Mouse (Mus musculus) kidney, postnatal 0 days (tissue): ENCODE results near the gene Pigk. TPM values are rescaled to one million over a fixed set of nuclear protein-coding genes. Genes with fewer than 3 reads are reported as not detected.
A peak's percentile ranks its signal among the peaks of the same experiment; 100 is the strongest.

Source experiments
- ATAC-seq: fragments of 200-750 bp; cut with Nextera tagmentation; replicated peaks from 2 replicates; pipeline ENCODE4 v1.8.0; 2017; ENCODE audit warnings: low read depth, moderate number of reproducible peaks, moderate TSS enrichment, moderate library complexity; ENCODE audit not compliant: low FRiP score
- DNase-seq: peaks from one replicate; pipeline ENCODE4 v3.0.0-alpha.2; 2016; ENCODE audit warnings: low spot score
- H3K27ac ChIP-seq: fragments of 300-500 bp; sonication (generic); 2 replicates; pipeline ENCODE4 v1.5.1; 2014; ENCODE audit warnings: mild to moderate bottlenecking
- H3K27me3 ChIP-seq: fragments of 300-500 bp; sonication (generic); 2 replicates; pipeline ENCODE4 v1.6.1; 2014; ENCODE audit warnings: low read length, mixed read lengths; ENCODE audit not compliant: insufficient read depth
- H3K36me3 ChIP-seq: fragments of 300-500 bp; sonication (generic); 2 replicates; pipeline ENCODE4 v1.6.1; 2014; ENCODE audit warnings: low read length, mixed read lengths; ENCODE audit not compliant: insufficient read depth
- H3K4me1 ChIP-seq: fragments of 300-500 bp; sonication (generic); replicated peaks from 2 replicates; pipeline ENCODE4 v1.6.1; 2014; ENCODE audit warnings: antibody characterized with exemption, low read length, mixed read lengths; ENCODE audit not compliant: insufficient read depth
- H3K4me2 ChIP-seq: fragments of 300-500 bp; sonication (generic); 2 replicates; pipeline ENCODE4 v1.6.1; 2014; ENCODE audit warnings: mild to moderate bottlenecking, low read length, moderate library complexity, mixed read lengths
- H3K4me3 ChIP-seq: fragments of 300-500 bp; sonication (generic); replicated peaks from 2 replicates; pipeline ENCODE4 v1.5.1; 2014; ENCODE audit warnings: low read depth, low read length
- H3K9ac ChIP-seq: fragments of 300-500 bp; sonication (generic); 2 replicates; pipeline ENCODE4 v1.6.1; 2014; ENCODE audit warnings: low read depth, low read length
- H3K9me3 ChIP-seq: fragments of 300-500 bp; sonication (generic); replicated peaks from 2 replicates; pipeline ENCODE4 v1.6.1; 2016; ENCODE audit warnings: low read length, inconsistent platforms, mixed read lengths
- CTCF ChIP-seq: IDR thresholded peaks from 2 replicates; pipeline ENCODE4 v1.5.1; 2016; ENCODE audit warnings: antibody characterized with exemption, low read depth, mild to moderate bottlenecking, moderate library complexity
- WGBS: fragments of 180-500 bp; shearing (Covaris S2); extraction: QIAGEN DNeasy Blood & Tissue Kit; methylation state at CpG from one replicate; pipeline ENCODE4 v1.1.7; 2014; 5-methylcytosine and 5-hydroxymethylcytosine counted together
- polyA plus RNA-seq: library from polyadenylated mRNA; unstranded; fragments of >200 nt; fragmentation: Nextera tagmentation; extraction: Ambion mirVana; gene quantifications from 2 replicates; pipeline ENCODE4 v1.2.1, GENCODE M21; 2015

Pigk gene
- polyA plus RNA-seq, 1 experiment from 2014 or later: 48.5 TPM

GRCm38 (mm10) chr3:152821202-152821601 is 107.3 kb downstream of the Pigk start:
- TF ChIP-seq CTCF: no peak
- Histone ChIP-seq H3K9me3 (no peaks in the 10 kb centered on the region), H3K9ac (no peak overlapping the region), H3K27ac (no peak overlapping the region), H3K4me2 (no peak overlapping the region), H3K27me3 (no peaks in the 10 kb centered on the region), H3K36me3 (no peaks in the 10 kb centered on the region), H3K4me1 (no peaks in the 10 kb centered on the region), H3K4me3 (no peak overlapping the region)
- 48% methylated on average over 14 of the region's 14 CpGs for WGBS
- ATAC-seq (no peak), DNase-seq (peak; percentile 94)

GRCm38 (mm10) chr3:152831377-152831776 is 117.5 kb downstream of the Pigk start:
- Histone ChIP-seq H3K4me2 (no peak overlapping the region), H3K36me3 (no peaks in the 10 kb centered on the region), H3K4me3 (no peak overlapping the region), H3K27ac (no peak overlapping the region), H3K9ac (no peak overlapping the region), H3K27me3 (no peaks in the 10 kb centered on the region), H3K4me1 (no peaks in the 10 kb centered on the region), H3K9me3 (no peaks in the 10 kb centered on the region)
- WGBS: 58% methylated on average over 3 of the region's 3 CpGs
- TF ChIP-seq CTCF: no peak
- ATAC-seq (no peak), DNase-seq (peak; percentile 75)

GRCm38 (mm10) chr3:152831974-152832373 is 118.1 kb downstream of the Pigk start:
- H3K27me3 ChIP-seq: no peaks in the 10 kb centered on the region
- 60% methylated on average over 9 of the region's 9 CpGs for WGBS
- DNase-seq (no peak), ATAC-seq (no peak)
- no peaks in the 10 kb centered on the region for H3K4me1 ChIP-seq
- H3K4me2 ChIP-seq: no peak overlapping the region
- TF ChIP-seq CTCF: no peak
- H3K27ac ChIP-seq: no peak overlapping the region
- H3K9me3 ChIP-seq: no peaks in the 10 kb centered on the region
- no peak overlapping the region for H3K9ac ChIP-seq
- H3K36me3 ChIP-seq: no peaks in the 10 kb centered on the region
- H3K4me3 ChIP-seq: no peak overlapping the region

- Histone ChIP-seq H3K27ac (no peak overlapping the region), H3K4me1 (no peaks in the 10 kb centered on the region), H3K4me3 (no peak overlapping the region), H3K27me3 (no peaks in the 10 kb centered on the region), H3K9ac (no peak overlapping the region), H3K4me2 (no peak overlapping the region), H3K9me3 (no peaks in the 10 kb centered on the region), H3K36me3 (no peaks in the 10 kb centered on the region)
- no peak for DNase-seq
- TF ChIP-seq CTCF: no peak
- ATAC-seq: no peak
- 55% methylated on average over 4 of the region's 4 CpGs for WGBS
Measured at GRCm38 (mm10) chr3:152832436-152832835, 118.5 kb downstream of the Pigk start.

- no peak overlapping the region for H3K27ac ChIP-seq
- 0 out of 2 replicates have a peak, but pooled peaks cover 8% of the 10 kb centered on the region for H3K4me1 ChIP-seq
- no peak for DNase-seq
- no peak overlapping the region for H3K9ac ChIP-seq
- H3K9me3 ChIP-seq: no peaks in the 10 kb centered on the region
- no peak for TF ChIP-seq CTCF
- H3K4me3 ChIP-seq: no peak overlapping the region
- no peak for ATAC-seq
- no peak overlapping the region for H3K4me2 ChIP-seq
- no peaks in the 10 kb centered on the region for H3K36me3 ChIP-seq
- no peaks in the 10 kb centered on the region for H3K27me3 ChIP-seq
- 70% methylated on average over 2 of the region's 2 CpGs for WGBS
Measured at GRCm38 (mm10) chr3:152837407-152837806, 123.5 kb downstream of the Pigk start.

GRCm38 (mm10) chr3:152837938-152838337 is 124.0 kb downstream of the Pigk start:
- H3K36me3 ChIP-seq: no peaks in the 10 kb centered on the region
- H3K4me1 ChIP-seq: 0 out of 2 replicates have a peak, but pooled peaks cover 8% of the 10 kb centered on the region
- H3K9me3 ChIP-seq: no peaks in the 10 kb centered on the region
- no peak overlapping the region for H3K27ac ChIP-seq
- no peak overlapping the region for H3K4me3 ChIP-seq
- no peak overlapping the region for H3K4me2 ChIP-seq
- no peak for TF ChIP-seq CTCF
- no peak for ATAC-seq
- H3K9ac ChIP-seq: no peak overlapping the region
- no peak for DNase-seq
- no peaks in the 10 kb centered on the region for H3K27me3 ChIP-seq
- WGBS: 78% methylated on average over 1 of the region's 1 CpGs

- no peak overlapping the region for H3K27ac ChIP-seq
- DNase-seq (peak; percentile 83), ATAC-seq (peak; percentile 81; the same call in 1 of the 2 replicates)
- no peak overlapping the region for H3K9ac ChIP-seq
- TF ChIP-seq CTCF: no peak
- H3K36me3 ChIP-seq: no peaks in the 10 kb centered on the region
- H3K4me1 ChIP-seq: 0 out of 2 replicates have a peak, but pooled peaks cover 8% of the 10 kb centered on the region
- no peak overlapping the region for H3K4me3 ChIP-seq
- no peaks in the 10 kb centered on the region for H3K27me3 ChIP-seq
- 41% methylated on average over 6 of the region's 6 CpGs for WGBS
- H3K4me2 ChIP-seq: no peak overlapping the region
- H3K9me3 ChIP-seq: no peaks in the 10 kb centered on the region
Measured at GRCm38 (mm10) chr3:152841264-152841663, 127.4 kb downstream of the Pigk start.
